Mouse (Mus musculus) lung, adult 2 months (tissue): ENCODE data around the gene Atn1.
A peak's percentile ranks its signal among the peaks of the same experiment; 100 is the strongest.

Experiments
- CTCF ChIP-seq: fragments of 200-500 bp; IDR thresholded peaks from 2 replicates; pipeline ENCODE4 v1.5.1; 2011; ENCODE audit warnings: mild to moderate bottlenecking, low read length, control low read depth; ENCODE audit not compliant: insufficient read depth
- POLR2A ChIP-seq: fragments of 200-500 bp; IDR thresholded peaks from 2 replicates; pipeline ENCODE4 v1.6.1; 2011; ENCODE audit warnings: low read depth, mild to moderate bottlenecking, control low read depth, low read length, borderline replicate concordance; ENCODE audit errors: extremely low read depth

DNA sequence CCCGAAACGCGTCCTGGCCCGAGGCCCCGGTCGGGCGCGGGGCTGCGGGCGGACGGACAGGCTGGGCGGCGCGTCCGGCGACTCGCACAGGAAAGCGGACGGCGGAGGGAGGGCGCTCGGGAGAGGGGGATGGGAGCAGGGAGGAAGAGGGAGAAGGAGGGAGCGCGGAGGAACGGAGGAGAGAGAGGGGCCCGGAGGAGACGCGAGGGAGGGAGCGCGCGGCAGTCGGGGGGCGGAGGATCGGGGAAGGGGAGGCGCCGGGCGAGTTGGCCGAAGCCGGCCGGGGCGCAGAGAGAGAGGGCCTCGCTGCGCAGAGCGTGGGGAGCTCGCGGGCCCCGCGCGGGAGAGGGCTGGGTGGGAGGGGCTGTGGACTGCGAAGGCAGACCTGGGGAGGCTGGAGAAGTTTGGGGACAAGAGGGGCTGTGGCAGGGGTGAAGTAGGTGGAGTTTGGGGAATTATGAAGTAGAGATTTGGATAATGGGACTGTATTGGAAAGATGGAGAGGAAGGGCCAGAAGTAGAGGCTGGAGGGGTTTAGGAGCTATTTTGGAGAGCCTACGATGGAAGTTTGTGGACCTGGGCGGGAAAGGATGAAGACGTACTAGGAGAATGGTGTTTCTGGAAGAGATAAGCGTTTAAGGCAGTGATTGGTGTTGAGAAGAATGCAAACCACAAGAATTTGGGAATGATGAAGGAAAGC lies 477 bp upstream of the Atn1 start:
- TF ChIP-seq CTCF (no peak), POLR2A (peak; percentile 32; the same call in 1 of the 2 replicates)
